Mouse (Mus musculus) left cerebral cortex, adult 9 months (tissue): Measurements from ENCODE around the gene Olfr1065.
"Not testable (repeated sequence)": the region's sequence is repeated elsewhere in the genome, so short reads cannot be mapped to it uniquely, and the experiment has no call there.

Experiments used
- DNase-seq, 2 experiments: peaks; one replicate each; pipeline ENCODE4 v3.0.0; 2022; ENCODE audit warnings: low spot score in 2 of 2

The Olfr1065 gene

DNA sequence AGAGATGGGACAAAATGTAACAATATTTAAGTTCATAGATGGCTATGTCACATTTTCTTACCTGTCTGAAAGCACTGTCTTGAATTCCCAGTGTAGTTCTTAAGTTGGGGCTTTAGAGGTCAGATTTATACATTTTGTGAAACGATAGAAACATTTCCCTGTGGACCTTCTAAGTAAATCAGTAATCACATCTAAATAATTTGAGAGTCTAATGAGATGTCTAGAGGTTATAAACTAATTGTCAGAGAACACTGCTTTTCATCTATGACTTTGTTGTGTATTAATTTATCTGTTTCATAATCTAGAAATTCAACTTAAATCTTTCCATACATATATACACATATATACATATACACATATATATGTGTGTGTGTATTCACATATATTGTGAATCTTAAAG is at the start of gene Olfr1065:
Gene Olfr1065 (minus strand): TSS at position 101 of the 400 bp plus-strand sequence.
- DNase-seq = not testable (repeated sequence)

DNA sequence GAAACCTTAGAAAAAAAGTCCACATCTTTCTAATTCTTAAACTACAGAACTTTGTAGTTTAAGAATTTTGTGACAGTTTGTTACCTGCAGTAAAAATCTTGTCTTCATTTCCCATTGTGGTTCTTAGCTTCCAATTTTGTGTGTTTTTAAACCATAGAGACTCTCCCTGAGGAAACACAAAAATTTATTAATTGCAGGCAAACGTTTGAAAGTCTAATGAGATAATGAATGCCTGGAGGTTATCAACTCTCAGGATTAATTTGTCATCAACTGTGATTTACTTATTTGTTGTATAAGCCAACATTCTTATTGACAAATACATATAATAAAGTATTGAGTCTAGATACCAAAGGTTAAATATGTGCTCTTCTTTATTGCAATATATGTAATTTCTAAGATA is 36.9 kb upstream of the Olfr1065 start, which contains the start of gene Olfr228:
Gene Olfr228 (minus strand): TSS at position 101 of the 400 bp plus-strand sequence.
- DNase-seq = no peak

DNA sequence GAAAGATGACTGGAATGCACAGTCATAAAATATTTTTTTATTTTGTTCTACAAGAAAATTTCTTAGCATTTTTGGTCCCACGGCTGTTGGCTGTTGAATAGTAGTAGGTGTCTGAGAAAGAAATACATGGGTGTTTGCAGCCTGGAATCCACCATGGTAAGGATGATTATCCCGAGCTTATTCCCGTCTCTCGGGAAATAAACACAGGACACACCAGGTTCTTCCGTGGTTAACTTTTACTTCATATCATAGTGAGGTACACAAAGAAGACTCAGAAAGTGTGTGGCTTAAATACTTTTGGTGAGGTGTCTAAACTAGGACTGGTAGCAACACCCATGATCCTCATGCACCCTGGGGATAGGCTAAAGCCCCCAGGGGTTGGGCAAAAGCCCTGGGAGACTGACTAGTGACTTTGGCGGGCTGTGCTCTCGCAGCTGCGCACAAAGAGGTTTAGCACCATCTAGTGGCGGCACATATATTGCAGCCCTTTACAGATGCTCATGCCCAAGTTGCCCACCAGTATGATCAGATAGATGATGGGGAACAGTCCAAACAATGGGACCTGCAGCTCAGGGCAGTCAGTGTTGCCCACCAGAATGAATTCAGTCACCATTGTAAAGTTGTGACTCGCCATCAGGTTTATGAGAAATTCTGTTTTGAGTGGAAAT is 14.2 kb upstream of the Olfr1065 start:
- peak in 1 of 2 experiments; percentile 63 for DNase-seq

DNA sequence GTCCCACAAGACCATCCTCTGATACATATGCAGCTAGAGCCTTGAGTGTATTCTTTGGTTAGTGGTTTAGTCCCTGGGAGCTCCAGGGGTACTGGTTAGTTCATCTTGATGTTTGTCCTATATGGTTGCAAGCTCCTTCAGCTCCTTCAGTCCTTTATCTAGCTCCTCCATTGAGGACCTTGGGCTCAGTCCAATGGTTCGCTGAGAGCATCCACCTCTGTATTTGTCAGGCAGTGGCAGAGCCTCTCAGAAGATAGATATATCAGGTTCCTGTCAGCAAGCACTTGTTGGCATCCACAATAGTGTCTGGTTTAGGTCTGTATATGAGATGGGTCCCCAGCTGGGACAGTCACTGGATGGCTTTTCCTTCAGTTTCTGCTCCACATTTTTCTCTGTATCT is 10.0 kb upstream of the Olfr1065 start:
- no peak for DNase-seq

DNA sequence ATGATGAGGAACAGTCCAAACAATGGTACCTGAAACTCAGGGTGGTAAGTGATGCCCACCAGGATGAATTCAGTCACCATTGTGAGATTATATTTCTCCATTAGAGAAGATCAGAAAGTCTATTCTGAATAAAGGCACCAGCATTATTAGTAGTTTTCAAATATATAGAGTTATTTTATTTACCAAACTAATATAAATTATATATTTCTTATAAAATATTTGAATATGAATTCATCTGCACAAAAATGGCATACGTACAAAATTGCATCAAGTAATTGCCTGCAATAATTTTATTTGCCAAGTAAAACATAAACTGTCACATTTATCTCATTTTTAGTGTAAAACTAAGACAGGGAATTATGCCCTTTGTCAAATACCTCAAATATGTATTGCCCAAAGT is 5.8 kb upstream of the Olfr1065 start, which contains the start of gene Olfr1066:
Gene Olfr1066 (minus strand): TSS at position 101 of the 400 bp plus-strand sequence.
- no peak for DNase-seq

DNA sequence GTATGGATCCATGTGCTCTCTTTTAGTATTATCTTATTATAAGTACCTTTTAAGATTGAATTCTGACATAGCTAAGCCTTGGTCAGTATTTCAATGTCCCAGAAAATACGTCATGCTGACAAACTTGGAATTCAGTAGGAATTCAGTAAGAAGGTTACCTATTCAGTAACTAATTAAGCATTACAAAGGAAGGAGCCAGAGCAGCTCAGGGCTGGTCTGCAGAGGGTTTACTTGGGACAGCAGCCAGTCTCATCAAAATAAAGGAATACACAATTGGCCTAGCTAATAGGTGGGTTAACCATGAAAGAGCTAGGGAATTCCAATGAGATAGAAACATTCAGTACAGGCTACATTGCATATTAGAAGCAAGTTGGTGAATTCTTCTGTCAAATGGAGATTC is 8.3 kb downstream of the Olfr1065 start:
- not testable (repeated sequence) for DNase-seq

DNA sequence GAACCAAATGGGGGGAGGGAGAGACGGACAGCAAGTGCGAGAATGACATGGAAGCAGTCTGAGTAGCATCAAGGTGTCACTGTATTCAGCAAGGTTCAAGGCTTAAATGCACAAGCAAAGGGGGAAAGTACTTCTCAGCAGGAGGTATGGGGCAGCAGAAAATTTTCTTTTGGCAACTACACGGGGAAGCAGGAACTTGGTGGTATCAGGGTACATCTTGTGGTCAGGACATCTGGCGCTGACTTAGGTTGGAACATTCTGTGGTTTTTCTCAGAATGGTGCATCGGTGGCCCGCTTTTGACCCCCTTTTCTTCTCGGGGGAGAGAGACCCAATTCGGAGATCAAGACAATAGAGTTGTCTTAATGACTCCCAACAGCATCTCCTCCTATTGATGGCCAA is 21.9 kb downstream of the Olfr1065 start:
- DNase-seq = not testable (repeated sequence)

DNA sequence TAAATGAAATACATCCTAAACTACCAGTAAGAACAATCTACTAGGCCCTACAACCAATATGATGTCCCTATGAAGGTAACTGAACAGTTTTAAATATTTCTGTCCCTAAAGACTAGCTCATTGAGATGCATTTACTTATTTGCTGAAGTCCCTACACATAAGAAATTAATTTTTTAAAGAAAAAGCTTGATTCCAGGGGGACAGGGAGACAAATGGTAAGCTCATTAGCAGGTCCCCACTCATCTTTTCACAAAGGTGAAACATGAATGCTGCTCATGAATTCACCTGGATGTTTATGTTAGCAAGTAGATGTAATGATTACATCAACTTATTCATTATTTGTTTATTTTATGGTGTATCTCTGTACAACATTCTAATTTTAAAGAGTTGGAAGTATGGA is 23.7 kb downstream of the Olfr1065 start, which contains the start of gene Olfr1062:
Gene Olfr1062 (minus strand): TSS at position 101 of the 400 bp plus-strand sequence.
- not testable (repeated sequence) for DNase-seq

DNA sequence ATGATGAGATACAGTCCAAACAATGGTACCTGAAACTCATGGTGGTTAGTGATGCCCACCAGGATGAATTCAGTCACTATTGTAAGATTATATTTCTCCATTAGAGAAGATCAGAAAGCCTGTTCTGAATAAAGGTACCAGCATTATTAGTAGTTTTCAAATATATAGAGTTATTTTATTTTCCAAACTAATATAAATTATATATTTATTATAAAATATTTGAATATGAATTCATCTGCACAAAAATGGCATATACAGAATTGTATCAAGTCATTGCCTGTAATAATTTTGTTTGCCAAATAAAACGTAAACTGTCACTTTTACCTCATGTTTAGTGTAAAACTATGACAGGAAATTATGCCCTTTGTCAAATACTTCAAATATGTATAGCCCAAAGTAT is 36.4 kb downstream of the Olfr1065 start, which contains the start of gene Olfr1061:
Gene Olfr1061 (minus strand): TSS at position 101 of the 400 bp plus-strand sequence.
- no peak for DNase-seq

DNA sequence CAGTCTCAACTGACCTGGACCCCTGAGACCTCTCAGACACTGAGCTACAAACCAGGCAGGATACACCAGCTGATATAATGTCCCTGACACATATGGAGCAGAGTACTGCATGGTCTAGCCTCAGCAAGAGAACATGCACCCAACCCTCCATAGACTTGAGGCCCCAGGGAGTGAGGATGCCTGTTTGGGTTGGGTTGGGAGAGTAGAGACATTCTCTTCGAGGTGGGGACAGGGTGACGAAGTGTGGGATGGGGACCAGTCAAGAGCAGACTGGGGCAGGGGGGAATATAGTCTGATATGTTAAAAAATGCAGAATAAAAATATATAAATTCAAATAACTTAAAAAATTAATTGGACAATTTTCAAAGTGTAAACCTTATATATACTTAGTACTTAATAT is 55.3 kb downstream of the Olfr1065 start:
- DNase-seq = no peak
